ENCODE assay signal across 10 mouse cellular contexts in genomic region chr10:63950867-63951266, GRCm38 (mm10). TPM values are rescaled to one million over a fixed set of nuclear protein-coding genes. Genes with fewer than 3 reads are reported as not detected.
DNase-seq lines count a peak whose midpoint lies in the region; ATAC-seq lines count a peak whose summit lies in the region.
"Had no signal": no experiment of that assay in that cellular context is flagged by ENCODE, and none has a peak within 500 bp of the region (broad histone marks: within the 10 kb centered on the region; RNA-seq: fewer than 3 reads in every experiment).

No protein-coding gene starts in this region.

- no peak overlapping the region for H3K9ac ChIP-seq in heart, embryonic 13.5 days
- H3K9ac ChIP-seq in forebrain, embryonic 15.5 days (replicated peaks) = no peak overlapping the region

- peaks cover 46% of the 10 kb centered on the region for H3K4me1 ChIP-seq in heart, embryonic 13.5 days
- H3K4me1 ChIP-seq in forebrain, embryonic 15.5 days = no peaks in the 10 kb centered on the region

- H3K9me3 ChIP-seq in heart, embryonic 13.5 days = no peaks in the 10 kb centered on the region
- H3K9me3 ChIP-seq in forebrain, embryonic 15.5 days = no peaks in the 10 kb centered on the region

- no peak for ATAC-seq in heart, embryonic 13.5 days (ENCODE audit: extremely low read depth, insufficient number of reproducible peaks, low FRiP score, low TSS enrichment)
- no peak for ATAC-seq in forebrain, embryonic 15.5 days (replicated peaks)
- ATAC-seq: hindbrain, postnatal 0 days had no signal

- H3K27me3 ChIP-seq in heart, embryonic 13.5 days (replicated peaks) = no peaks in the 10 kb centered on the region
- H3K27me3 ChIP-seq in forebrain, embryonic 15.5 days = no peaks in the 10 kb centered on the region

- no peaks in the 10 kb centered on the region for H3K36me3 ChIP-seq in heart, embryonic 13.5 days
- H3K36me3 ChIP-seq in forebrain, embryonic 15.5 days = no peaks in the 10 kb centered on the region

- H3K4me2 ChIP-seq in heart, embryonic 13.5 days = peak overlapping the region; percentile 31
- no peak overlapping the region for H3K4me2 ChIP-seq in forebrain, embryonic 15.5 days (replicated peaks)
- H3K4me2 ChIP-seq: midbrain, embryonic 11.5 days had no signal

- no peak overlapping the region for H3K4me3 ChIP-seq in heart, embryonic 13.5 days
- H3K4me3 ChIP-seq in forebrain, embryonic 15.5 days = no peak overlapping the region

- peak overlapping the region; percentile 58 for H3K27ac ChIP-seq in heart, embryonic 13.5 days (replicated peaks)
- no peak overlapping the region for H3K27ac ChIP-seq in forebrain, embryonic 15.5 days (replicated peaks)
- H3K27ac ChIP-seq: hindbrain, postnatal 0 days had no signal

- intact Hi-C loops in left cerebral cortex, postnatal 36 days (cut with DNase I) = no loop called here
- intact Hi-C loops in left cerebral cortex, postnatal 14 days (cut with DNase I) = no loop called here
- intact Hi-C loops in heart, postnatal 36 days (cut with DNase I) = loop anchor here (5.0 kb wide), 1 partner anchor 74 kb away; no protein-coding TSS in a partner anchor

- WGBS in heart, embryonic 13.5 days = 31% methylated on average over 8 of the region's 8 CpGs
- WGBS in forebrain, embryonic 15.5 days = 54% methylated on average over 8 of the region's 8 CpGs

- peak; percentile 11 to 16 for DNase-seq in left cerebral cortex, postnatal 36 days (ENCODE audit: low spot score in 2 of 2)
- no peak for DNase-seq in left cerebral cortex, postnatal 14 days (ENCODE audit: low spot score in 2 of 2)
- peak; percentile 24 to 27 for DNase-seq in heart, postnatal 36 days
- peak; percentile 31 to 61 for DNase-seq in kidney, postnatal 4 days
- DNase-seq in right cerebral cortex, postnatal 10 days (ENCODE audit: low spot score in 2 of 2) = no peak

RNA-seq across cellular contexts. Expression of gene Gm10118, which starts 23.6 kb away (rescaled TPM):
- 10 to 100 TPM in 1 of 2 experiments, 1 to 10 TPM in 1; 5.9 to 10.4 TPM for total RNA-seq in left cerebral cortex, postnatal 36 days (2021)
- total RNA-seq in left cerebral cortex, postnatal 14 days (2021) = 1 to 10 TPM; 5.6 to 5.9 TPM
- polyA plus RNA-seq in heart, embryonic 13.5 days (2015; fragmentation: Nextera tagmentation; extraction: Ambion mirVana) = 1.9 and 2.3 TPM in 2 replicates
- total RNA-seq in heart, postnatal 36 days (2021) = not detected
- 0.70 and 0.73 TPM in 2 replicates for polyA plus RNA-seq in forebrain, embryonic 15.5 days (2015; fragmentation: Nextera tagmentation; extraction: Ambion mirVana)
- total RNA-seq: liver, adult 2 months had no signal
- polyA plus RNA-seq: liver, adult 2 months had no signal

Comparison
In these comparisons a context has a peak if more than half of its experiments do, and no peak if none do; other contexts are left out.
1. DNase-seq: peak in left cerebral cortex, postnatal 36 days (2 of 2), heart, postnatal 36 days (2 of 2) and kidney, postnatal 4 days (2 of 2); none in left cerebral cortex, postnatal 14 days (0 of 2) and right cerebral cortex, postnatal 10 days (0 of 2).
2. RNA of gene Gm10118, which starts 23.6 kb away (total RNA-seq): 5.9 to 10.4 TPM in left cerebral cortex, postnatal 36 days and 5.6 to 5.9 TPM in left cerebral cortex, postnatal 14 days; not detected in heart, postnatal 36 days; every median in the first group is over 4 times any median in the second.